Mouse (Mus musculus) limb, embryonic 12.5 days (tissue): ENCODE data around the gene Gm47985. TPM values are rescaled to one million over a fixed set of nuclear protein-coding genes. Genes with fewer than 3 reads are reported as not detected.
"Not testable (repeated sequence)": the region's sequence is repeated elsewhere in the genome, so short reads cannot be mapped to it uniquely, and the experiment has no call there.

Experiments used
- ATAC-seq: fragments of 200-750 bp; cut with Nextera tagmentation; 2 replicates; pipeline ENCODE4 v1.8.0; 2017; ENCODE audit warnings: low read depth, moderate TSS enrichment; ENCODE audit not compliant: insufficient number of reproducible peaks, insufficient read depth, low FRiP score, low TSS enrichment
- H3K27ac ChIP-seq: fragments of 300-500 bp; sonication (generic); 2 replicates; pipeline ENCODE4 v1.5.1; 2016; ENCODE audit warnings: mild to moderate bottlenecking, moderate library complexity
- H3K27me3 ChIP-seq: fragments of 300-500 bp; sonication (generic); 2 replicates; pipeline ENCODE4 v1.6.1; 2016; ENCODE audit warnings: mild to moderate bottlenecking, moderate library complexity
- H3K36me3 ChIP-seq: fragments of 300-500 bp; sonication (generic); 2 replicates; pipeline ENCODE4 v1.6.1; 2016; ENCODE audit warnings: mild to moderate bottlenecking, moderate library complexity
- H3K4me1 ChIP-seq: fragments of 300-500 bp; sonication (generic); replicated peaks from 2 replicates; pipeline ENCODE4 v1.6.1; 2016
- H3K4me2 ChIP-seq: fragments of 300-500 bp; sonication (generic); 2 replicates; pipeline ENCODE4 v1.6.1; 2016; ENCODE audit warnings: mild to moderate bottlenecking, moderate library complexity
- H3K4me3 ChIP-seq: fragments of 300-500 bp; sonication (generic); replicated peaks from 2 replicates; pipeline ENCODE4 v1.5.1; 2016; ENCODE audit warnings: mild to moderate bottlenecking
- H3K9ac ChIP-seq: fragments of 300-500 bp; sonication (generic); replicated peaks from 2 replicates; pipeline ENCODE4 v1.6.1; 2016; ENCODE audit warnings: mild to moderate bottlenecking, moderate library complexity
- H3K9me3 ChIP-seq: fragments of 300-500 bp; sonication (generic); 2 replicates; pipeline ENCODE4 v1.6.1; 2016; ENCODE audit warnings: mild to moderate bottlenecking, moderate library complexity
- WGBS: fragments of 180-500 bp; shearing (Covaris S2); methylation state at CpG from one replicate; pipeline ENCODE4 v1.1.7; 2016; 5-methylcytosine and 5-hydroxymethylcytosine counted together
- polyA plus RNA-seq: library from polyadenylated mRNA; unstranded; fragments of >200 nt; fragmentation: Nextera tagmentation; extraction: Ambion mirVana; gene quantifications from 2 replicates; pipeline ENCODE4 v1.2.1, GENCODE M21; 2016

Gm47985 gene
- polyA plus RNA-seq, 1 experiment from 2014 or later = 0.92 TPM

DNA sequence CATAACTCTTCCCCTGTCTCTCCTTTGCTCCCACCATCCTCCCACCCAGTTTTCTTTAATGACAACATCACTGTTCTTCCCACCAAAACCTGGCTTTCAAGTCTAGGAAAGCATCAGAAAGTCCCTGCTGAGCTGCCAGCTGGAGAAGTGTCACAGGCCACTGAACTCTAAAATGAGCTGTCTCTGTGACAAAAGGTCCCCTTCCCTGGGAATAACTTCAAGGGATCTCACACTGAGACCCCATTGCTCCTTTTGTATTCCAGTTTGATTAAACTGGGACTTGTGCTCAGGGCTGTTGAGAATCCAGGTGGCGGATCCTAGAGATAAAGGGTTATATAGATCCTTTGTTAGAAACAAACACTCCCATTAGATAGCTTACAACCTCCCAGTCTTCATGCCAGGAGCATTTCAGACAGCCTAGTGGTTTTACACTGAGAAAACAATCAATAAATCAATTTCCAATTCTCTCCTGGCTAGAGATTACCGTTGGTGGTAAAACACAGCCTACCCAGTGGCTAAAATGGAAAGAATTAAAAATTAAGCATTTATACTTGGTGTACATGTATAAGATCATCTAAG is 3.7 kb upstream of the Gm47985 start:
- Histone ChIP-seq H3K4me1 (peaks cover 13% of the 10 kb centered on the region; the same call in 1 of the 2 replicates), H3K4me3 (no peak overlapping the region), H3K9ac (no peak overlapping the region), H3K9me3 (no peaks in the 10 kb centered on the region), H3K27ac (no peak overlapping the region), H3K4me2 (no peak overlapping the region), H3K36me3 (no peaks in the 10 kb centered on the region), H3K27me3 (no peaks in the 10 kb centered on the region)
- ATAC-seq = no peak
- 51% methylated on average over 2 of the region's 2 CpGs for WGBS

DNA sequence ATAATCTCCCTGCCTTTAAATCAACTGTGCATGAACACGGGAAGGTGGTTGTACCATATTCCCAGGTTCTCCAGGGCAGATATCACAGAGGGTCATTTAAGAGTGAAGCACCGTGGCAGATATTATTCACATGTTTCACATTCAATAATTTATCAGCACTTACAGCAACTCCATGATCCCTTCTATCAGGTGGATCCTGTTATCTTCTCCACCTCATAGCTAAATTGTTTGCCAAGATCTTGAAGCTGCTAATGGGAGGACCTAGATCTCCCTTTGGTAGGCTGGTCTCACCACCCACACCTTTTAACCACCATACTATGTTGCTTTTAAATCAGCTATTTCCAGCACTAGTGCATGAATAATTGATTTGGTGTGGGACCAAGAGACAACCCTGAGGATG is 2.2 kb upstream of the Gm47985 start:
- Histone ChIP-seq H3K9me3 (no peaks in the 10 kb centered on the region), H3K4me1 (peaks cover 13% of the 10 kb centered on the region; the same call in 1 of the 2 replicates), H3K4me2 (no peak overlapping the region), H3K27ac (no peak overlapping the region), H3K9ac (no peak overlapping the region), H3K27me3 (no peaks in the 10 kb centered on the region), H3K4me3 (no peak overlapping the region), H3K36me3 (no peaks in the 10 kb centered on the region)
- no peak for ATAC-seq
- WGBS = 84% methylated on average over 2 of the region's 2 CpGs

DNA sequence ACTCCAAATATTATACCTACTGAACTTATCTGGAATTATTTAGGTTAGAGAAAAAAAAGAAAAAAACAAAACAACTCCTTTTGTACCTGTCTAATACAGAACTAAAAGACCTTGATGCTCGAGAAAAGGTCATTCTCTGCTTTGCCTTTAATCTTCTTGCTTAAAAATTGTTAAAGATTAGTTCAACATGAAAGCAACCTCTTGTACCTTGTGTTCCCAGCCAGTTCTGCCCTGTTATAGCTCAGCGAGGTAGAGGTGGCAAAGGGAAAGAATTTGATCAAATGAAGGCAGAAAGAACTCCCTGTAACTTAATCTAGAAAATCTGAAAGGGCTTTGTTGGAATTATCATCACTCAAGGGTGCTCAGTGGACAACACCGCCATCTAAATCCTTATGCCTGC is 3.8 kb downstream of the Gm47985 start:
- not testable (repeated sequence) for H3K4me2 ChIP-seq, H3K4me1 ChIP-seq, H3K27me3 ChIP-seq, ATAC-seq, H3K9ac ChIP-seq, H3K27ac ChIP-seq, H3K9me3 ChIP-seq, H3K36me3 ChIP-seq, H3K4me3 ChIP-seq
- WGBS = 70% methylated on average over 3 of the region's 3 CpGs

DNA sequence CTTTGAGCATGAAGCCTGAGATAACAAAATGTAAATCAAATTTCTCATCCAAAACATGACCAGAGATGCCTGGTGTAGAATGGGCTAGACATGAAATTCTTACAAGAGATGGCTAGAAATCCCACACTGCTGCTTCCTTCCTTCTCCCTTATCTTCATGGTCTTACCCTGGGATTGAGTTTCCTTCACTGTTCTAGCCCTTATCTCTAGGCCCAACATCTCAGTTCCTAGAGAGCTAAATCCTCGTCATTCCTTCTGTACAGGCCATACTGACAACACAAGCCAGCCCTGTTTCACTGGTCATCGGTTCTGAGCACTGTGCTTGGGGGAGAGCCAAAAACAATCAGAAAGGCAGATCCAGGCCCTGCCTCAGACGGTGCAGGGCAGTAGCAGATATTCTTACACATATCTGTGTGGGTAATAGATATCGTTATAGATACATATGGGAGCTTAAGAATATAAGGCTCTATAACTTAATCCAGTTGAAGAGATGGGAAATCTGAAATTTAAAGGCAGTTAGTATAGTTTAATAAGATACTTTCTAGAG is 4.6 kb downstream of the Gm47985 start:
- not testable (repeated sequence) for H3K27me3 ChIP-seq, H3K36me3 ChIP-seq, H3K9me3 ChIP-seq, H3K27ac ChIP-seq, H3K9ac ChIP-seq, ATAC-seq, H3K4me2 ChIP-seq, H3K4me3 ChIP-seq, H3K4me1 ChIP-seq
- WGBS = 86% methylated on average over 4 of the region's 4 CpGs

DNA sequence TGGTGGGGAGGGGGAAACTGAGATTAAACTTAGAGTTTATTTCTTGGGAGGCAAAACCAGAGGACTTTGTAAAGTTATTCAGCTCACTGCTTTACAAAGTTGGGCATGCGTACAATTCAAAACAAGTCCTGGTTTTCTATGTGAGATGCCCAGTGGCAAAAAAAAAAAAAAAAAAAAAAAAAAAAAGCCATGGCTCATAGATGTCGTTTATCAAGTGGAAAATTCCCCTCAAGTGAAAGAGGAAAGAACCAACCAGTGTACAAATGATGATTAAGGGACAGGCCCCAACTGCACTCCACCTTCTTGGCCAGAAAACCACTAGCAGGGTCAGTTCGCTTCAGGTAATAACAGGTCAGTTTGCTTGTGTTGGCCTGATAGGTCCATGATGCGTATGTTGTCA is 6.1 kb downstream of the Gm47985 start:
- no peaks in the 10 kb centered on the region for H3K27me3 ChIP-seq
- H3K9me3 ChIP-seq = no peaks in the 10 kb centered on the region
- H3K9ac ChIP-seq = no peak overlapping the region
- 91% methylated on average over 4 of the region's 4 CpGs for WGBS
- no peak overlapping the region for H3K27ac ChIP-seq
- H3K36me3 ChIP-seq = no peaks in the 10 kb centered on the region
- no peaks in the 10 kb centered on the region for H3K4me1 ChIP-seq
- no peak overlapping the region for H3K4me3 ChIP-seq
- H3K4me2 ChIP-seq = no peak overlapping the region
- no peak for ATAC-seq

DNA sequence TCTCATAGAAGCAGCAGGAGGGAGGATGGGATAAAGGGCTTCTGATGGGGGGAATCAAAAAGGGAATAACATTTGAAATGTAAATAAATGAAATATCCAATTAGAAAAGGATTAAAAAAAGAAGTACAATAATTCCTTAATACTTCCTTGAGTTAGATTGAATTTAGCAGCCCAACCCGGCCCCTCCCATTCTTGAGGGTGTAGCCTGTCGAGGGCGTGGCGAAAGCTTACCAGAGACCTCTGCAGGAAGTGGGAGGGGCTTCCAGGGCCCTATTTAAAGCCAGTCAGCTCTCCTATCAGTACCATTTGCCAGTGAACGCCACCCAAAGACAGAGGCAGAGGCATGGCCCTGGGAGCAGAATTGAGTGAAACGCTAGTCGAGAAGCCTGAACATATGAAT is 9.7 kb downstream of the Gm47985 start, which contains the start of gene Gm8947:
Gm8947 (plus strand) TSS at position 302 of the 400 bp plus-strand sequence.
- H3K9ac ChIP-seq, H3K4me2 ChIP-seq, H3K4me1 ChIP-seq, H3K36me3 ChIP-seq, H3K27ac ChIP-seq, ATAC-seq, H3K9me3 ChIP-seq, H3K4me3 ChIP-seq, H3K27me3 ChIP-seq: not testable (repeated sequence)
- 100% methylated on average over 2 of the region's 7 CpGs for WGBS

DNA sequence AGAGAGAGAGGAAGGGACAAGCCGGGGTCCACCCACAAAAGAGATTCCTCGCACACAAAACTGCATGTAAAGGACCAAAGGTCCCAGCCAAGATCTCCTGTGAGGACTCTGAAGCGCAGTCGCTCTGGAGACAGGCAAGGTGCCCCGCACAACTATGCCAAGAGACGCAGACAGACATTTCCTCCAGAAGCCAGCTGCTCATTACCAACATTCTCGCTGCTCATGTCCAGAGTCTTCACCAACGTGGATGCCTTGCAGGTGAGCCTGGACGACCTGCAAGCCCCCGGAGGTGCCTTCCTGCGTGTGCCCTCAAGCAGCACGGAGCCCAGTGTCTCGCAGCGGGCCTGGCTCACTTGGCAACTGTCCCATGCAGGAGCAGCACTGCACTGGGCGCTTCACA is 10.4 kb downstream of the Gm47985 start:
- H3K9me3 ChIP-seq, H3K27me3 ChIP-seq, H3K4me1 ChIP-seq, H3K27ac ChIP-seq, H3K36me3 ChIP-seq, ATAC-seq, H3K4me2 ChIP-seq, H3K9ac ChIP-seq, H3K4me3 ChIP-seq: not testable (repeated sequence)
- WGBS = 92% methylated on average over 15 of the region's 15 CpGs

DNA sequence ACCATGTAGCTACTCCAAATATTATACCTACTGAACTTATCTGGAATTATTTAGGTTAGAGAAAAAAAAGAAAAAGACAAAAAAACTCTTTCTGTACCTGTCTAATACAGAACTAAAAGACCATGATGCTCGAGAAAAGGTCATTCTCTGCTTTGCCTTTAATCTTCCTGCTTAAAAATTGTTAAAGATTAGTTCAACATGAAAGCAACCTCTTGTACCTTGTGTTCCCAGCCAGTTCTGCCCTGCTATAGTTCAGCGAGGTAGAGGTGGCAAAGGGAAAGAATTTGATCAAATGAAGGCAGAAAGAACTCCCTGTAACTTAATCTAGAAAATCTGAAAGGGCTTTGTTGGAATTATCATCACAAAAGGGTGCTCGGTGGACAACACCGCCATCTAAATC is 13.6 kb downstream of the Gm47985 start:
- not testable (repeated sequence) for H3K4me3 ChIP-seq, H3K27ac ChIP-seq, H3K36me3 ChIP-seq, H3K4me1 ChIP-seq, H3K27me3 ChIP-seq, ATAC-seq, H3K4me2 ChIP-seq, H3K9me3 ChIP-seq, H3K9ac ChIP-seq
- 70% methylated on average over 4 of the region's 4 CpGs for WGBS

DNA sequence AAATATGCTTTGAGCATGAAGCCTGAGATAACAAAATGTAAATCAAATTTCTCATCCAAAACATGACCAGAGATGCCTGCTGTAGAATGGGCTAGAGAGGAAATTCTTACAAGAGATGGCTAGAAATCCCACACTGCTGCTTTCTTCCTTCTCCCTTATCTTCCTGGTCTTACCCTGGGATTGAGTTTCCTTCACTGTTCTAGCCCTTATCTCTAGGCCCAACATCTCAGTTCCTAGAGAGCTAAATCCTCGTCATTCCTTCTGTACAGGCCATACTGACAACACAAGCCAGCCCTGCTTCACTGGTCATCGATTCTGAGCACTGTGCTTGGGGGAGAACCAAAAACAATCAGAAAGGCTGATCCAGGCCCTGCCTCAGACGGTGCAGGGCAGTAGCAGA is 14.4 kb downstream of the Gm47985 start:
- not testable (repeated sequence) for H3K4me2 ChIP-seq, H3K9ac ChIP-seq, ATAC-seq, H3K27ac ChIP-seq, H3K4me1 ChIP-seq, H3K9me3 ChIP-seq, H3K4me3 ChIP-seq, H3K27me3 ChIP-seq, H3K36me3 ChIP-seq
- WGBS = 76% methylated on average over 3 of the region's 3 CpGs

DNA sequence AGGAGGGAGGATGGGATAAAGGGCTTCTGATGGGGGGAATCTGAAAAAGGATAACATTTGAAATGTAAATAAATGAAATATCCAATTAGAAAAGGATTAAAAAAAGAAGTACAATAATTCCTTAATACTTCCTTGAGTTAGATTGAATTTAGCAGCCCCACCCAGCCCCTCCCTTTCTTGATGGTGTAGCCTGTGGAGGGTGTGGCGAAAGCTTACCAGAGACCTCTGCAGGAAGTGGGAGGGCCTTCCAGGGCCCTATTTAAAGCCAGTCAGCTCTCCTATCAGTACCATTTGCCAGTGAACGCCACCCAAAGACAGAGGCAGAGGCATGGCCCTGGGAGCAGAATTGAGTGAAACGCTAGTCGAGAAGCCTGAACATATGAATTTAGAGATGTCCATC is 15.8 kb downstream of the Gm47985 start, which contains the start of gene Gm47995:
Gm47995 (plus strand) TSS at position 329 of the 400 bp plus-strand sequence.
- ATAC-seq, H3K27ac ChIP-seq, H3K36me3 ChIP-seq, H3K27me3 ChIP-seq, H3K4me2 ChIP-seq, H3K9me3 ChIP-seq, H3K4me3 ChIP-seq, H3K9ac ChIP-seq, H3K4me1 ChIP-seq: not testable (repeated sequence)
- WGBS = 75% methylated on average over 4 of the region's 4 CpGs

DNA sequence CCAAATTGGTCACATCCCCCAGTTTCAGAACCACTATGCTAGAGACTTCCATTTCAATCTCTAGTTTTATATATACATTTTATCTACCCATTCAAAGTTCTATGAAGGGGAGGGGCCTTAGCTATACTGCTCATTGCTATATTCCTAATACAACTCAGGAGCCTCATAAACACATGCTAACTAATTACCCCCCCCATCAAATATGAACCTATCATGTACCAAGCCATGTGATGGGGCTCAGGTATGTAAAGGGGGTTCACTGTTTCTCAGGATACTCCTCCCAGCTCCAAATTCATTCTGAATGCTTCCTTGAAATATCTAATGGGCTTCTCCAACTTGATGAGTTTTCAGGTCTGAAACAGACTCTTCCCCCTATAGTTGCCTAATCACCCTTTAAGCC is 18.3 kb downstream of the Gm47985 start:
- H3K4me3 ChIP-seq, H3K9ac ChIP-seq, H3K4me2 ChIP-seq, ATAC-seq, H3K4me1 ChIP-seq, H3K27ac ChIP-seq, H3K27me3 ChIP-seq, H3K36me3 ChIP-seq, H3K9me3 ChIP-seq: not testable (repeated sequence)

DNA sequence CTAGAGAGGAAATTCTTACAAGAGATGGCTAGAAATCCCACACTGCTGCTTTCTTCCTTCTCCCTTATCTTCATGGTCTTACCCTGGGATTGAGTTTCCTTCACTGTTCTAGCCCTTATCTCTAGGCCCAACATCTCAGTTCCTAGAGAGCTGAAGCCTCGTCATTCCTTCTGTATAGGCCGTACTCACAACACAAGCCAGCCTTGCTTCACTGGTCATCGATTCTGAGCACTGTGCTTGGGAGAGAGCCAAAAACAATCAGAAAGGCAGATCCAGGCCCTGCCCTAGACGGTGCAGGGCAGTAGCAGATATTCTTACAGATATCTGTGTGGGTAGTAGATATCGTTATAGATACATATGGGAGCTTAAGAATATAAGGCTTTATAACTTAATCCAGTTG is 20.4 kb downstream of the Gm47985 start:
- H3K27ac ChIP-seq, H3K4me1 ChIP-seq, H3K4me2 ChIP-seq, ATAC-seq, H3K27me3 ChIP-seq, H3K9ac ChIP-seq, H3K36me3 ChIP-seq, H3K9me3 ChIP-seq, H3K4me3 ChIP-seq: not testable (repeated sequence)
- WGBS = 92% methylated on average over 4 of the region's 5 CpGs
